Mouse (Mus musculus) neural tube, embryonic 11.5 days (tissue): ENCODE measurements around the gene Adamts9. TPM values are rescaled to one million over a fixed set of nuclear protein-coding genes. Genes with fewer than 3 reads are reported as not detected.
A peak's percentile ranks its signal among the peaks of the same experiment; 100 is the strongest.

ENCODE experiments used
- ATAC-seq: fragments of 200-750 bp; cut with Nextera tagmentation; 2 replicates; pipeline ENCODE4 v1.8.0; 2017; ENCODE audit warnings: moderate number of reproducible peaks, mild to moderate bottlenecking, moderate TSS enrichment, moderate library complexity; ENCODE audit not compliant: insufficient read depth, low FRiP score, low TSS enrichment
- DNase-seq: peaks from one replicate; pipeline ENCODE4 v3.0.0-alpha.2; 2015; ENCODE audit warnings: low spot score
- H3K27ac ChIP-seq: fragments of 300-500 bp; sonication (generic); 2 replicates; pipeline ENCODE4 v1.5.1; 2014; ENCODE audit warnings: low read depth, mild to moderate bottlenecking, low read length
- H3K27me3 ChIP-seq: fragments of 300-500 bp; sonication (generic); 2 replicates; pipeline ENCODE4 v1.6.1; 2014; ENCODE audit warnings: mild to moderate bottlenecking, low read length, mixed read lengths; ENCODE audit not compliant: control insufficient read depth, insufficient read depth
- H3K36me3 ChIP-seq: fragments of 300-500 bp; sonication (generic); 2 replicates; pipeline ENCODE4 v1.6.1; 2014; ENCODE audit warnings: mild to moderate bottlenecking, low read length, moderate library complexity, mixed read lengths; ENCODE audit not compliant: control insufficient read depth, insufficient read depth
- H3K4me1 ChIP-seq: fragments of 300-500 bp; sonication (generic); 2 replicates; pipeline ENCODE4 v1.6.1; 2014; ENCODE audit warnings: low read length, mixed read lengths; ENCODE audit not compliant: control insufficient read depth, insufficient read depth
- H3K4me2 ChIP-seq: fragments of 300-500 bp; sonication (generic); 2 replicates; pipeline ENCODE4 v1.6.1; 2014; ENCODE audit warnings: low read depth, mild to moderate bottlenecking, moderate library complexity
- H3K4me3 ChIP-seq: fragments of 300-500 bp; sonication (generic); 2 replicates; pipeline ENCODE4 v1.5.1; 2014; ENCODE audit warnings: low read depth, low read length
- H3K9ac ChIP-seq: fragments of 300-500 bp; sonication (generic); 2 replicates; pipeline ENCODE4 v1.6.1; 2014; ENCODE audit warnings: mild to moderate bottlenecking, low read length
- H3K9me3 ChIP-seq: fragments of 300-500 bp; sonication (generic); 2 replicates; pipeline ENCODE4 v1.6.1; 2016; ENCODE audit warnings: low read length; ENCODE audit not compliant: control insufficient read depth
- WGBS: fragments of 180-500 bp; shearing (Covaris S2); extraction: QIAGEN DNeasy Blood & Tissue Kit; methylation state at CpG from one replicate; pipeline ENCODE4 v1.1.7; 2014; 5-methylcytosine and 5-hydroxymethylcytosine counted together
- polyA plus RNA-seq: library from polyadenylated mRNA; unstranded; fragments of >200 nt; fragmentation: Nextera tagmentation; extraction: Ambion mirVana; gene quantifications from 2 replicates; pipeline ENCODE4 v1.2.1, GENCODE M21; 2014

Adamts9 gene
- polyA plus RNA-seq, 1 experiment from 2014 or later = 1.4 TPM

GRCm38 (mm10) chr6:92941756-92942420 lies 1.4 kb downstream of the Adamts9 start:
- H3K27ac ChIP-seq = no peak overlapping the region
- peak overlapping the region; percentile 51 for H3K4me3 ChIP-seq
- DNase-seq (peak; percentile 43), ATAC-seq (0 out of 2 replicates have a peak, but pooled peaks have one; percentile 17)
- under 1% methylated on average over 30 of the region's 30 CpGs for WGBS
- no peaks in the 10 kb centered on the region for H3K36me3 ChIP-seq
- H3K27me3 ChIP-seq = peaks cover 25% of the 10 kb centered on the region
- H3K4me1 ChIP-seq = 0 out of 2 replicates have a peak, but pooled peaks cover 4% of the 10 kb centered on the region
- H3K9me3 ChIP-seq = no peaks in the 10 kb centered on the region
- peak overlapping the region; percentile 95 for H3K4me2 ChIP-seq
- H3K9ac ChIP-seq = peak overlapping the region; percentile 29

- peak; percentile 79 for DNase-seq
- WGBS = under 1% methylated on average over 21 of the region's 21 CpGs
- Histone ChIP-seq H3K9me3 (no peaks in the 10 kb centered on the region), H3K36me3 (no peaks in the 10 kb centered on the region), H3K4me2 (peak overlapping the region; percentile 95), H3K27me3 (peaks cover 25% of the 10 kb centered on the region), H3K9ac (no peak overlapping the region), H3K4me3 (peak overlapping the region; percentile 51), H3K27ac (no peak overlapping the region), H3K4me1 (0 out of 2 replicates have a peak, but pooled peaks cover 4% of the 10 kb centered on the region)
- peak; percentile 70 for ATAC-seq
These were observed 2.0 kb downstream of the Adamts9 start for GRCm38 (mm10) chr6:92941281-92941731.

- H3K4me1 ChIP-seq = 0 out of 2 replicates have a peak, but pooled peaks cover 4% of the 10 kb centered on the region
- peak overlapping the region; percentile 51 for H3K4me3 ChIP-seq
- peaks cover 25% of the 10 kb centered on the region for H3K27me3 ChIP-seq
- whole genome bisulfite sequencing = 1% methylated on average over 37 of the region's 37 CpGs
- no peak overlapping the region for H3K27ac ChIP-seq
- H3K36me3 ChIP-seq = no peaks in the 10 kb centered on the region
- peak overlapping the region; percentile 95 for H3K4me2 ChIP-seq
- peak; percentile 63 for DNase-seq
- peak overlapping the region; percentile 3 for H3K9ac ChIP-seq
- H3K9me3 ChIP-seq = no peaks in the 10 kb centered on the region
- ATAC-seq = no peak
These were observed 2.8 kb downstream of the Adamts9 start for GRCm38 (mm10) chr6:92940191-92941131.

- H3K4me2 ChIP-seq = no peak overlapping the region
- no peak overlapping the region for H3K4me3 ChIP-seq
- 85% methylated on average over 5 of the region's 5 CpGs for WGBS
- no peak overlapping the region for H3K9ac ChIP-seq
- no peaks in the 10 kb centered on the region for H3K9me3 ChIP-seq
- no peaks in the 10 kb centered on the region for H3K36me3 ChIP-seq
- no peaks in the 10 kb centered on the region for H3K4me1 ChIP-seq
- H3K27me3 ChIP-seq = no peaks in the 10 kb centered on the region
- DNase-seq = no peak
- H3K27ac ChIP-seq = no peak overlapping the region
- no peak for ATAC-seq
These were observed 15.0 kb downstream of the Adamts9 start for GRCm38 (mm10) chr6:92928261-92928660.

DNA sequence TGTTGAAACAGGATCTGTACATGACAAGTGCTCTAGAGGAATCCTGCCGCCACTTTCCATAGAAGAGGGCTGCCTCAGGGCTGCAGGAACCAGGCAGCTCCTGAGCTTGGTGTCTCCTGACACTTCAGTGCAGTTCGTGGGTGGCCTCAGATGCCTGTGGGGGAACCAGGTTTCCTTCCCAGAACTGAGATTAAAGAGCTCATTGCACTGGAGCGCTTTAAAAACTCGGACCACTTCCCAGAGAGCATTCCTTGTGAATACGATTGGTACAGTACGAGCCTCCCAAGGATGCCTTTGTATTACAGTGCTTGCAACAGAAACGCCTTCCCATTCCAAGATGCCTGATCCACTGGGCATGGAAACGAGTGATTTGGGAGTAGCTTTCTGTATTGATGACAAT lies 18.8 kb downstream of the Adamts9 start:
- Histone ChIP-seq H3K36me3 (no peaks in the 10 kb centered on the region), H3K9ac (no peak overlapping the region), H3K9me3 (no peaks in the 10 kb centered on the region), H3K27me3 (no peaks in the 10 kb centered on the region), H3K4me1 (no peaks in the 10 kb centered on the region), H3K4me2 (no peak overlapping the region), H3K4me3 (no peak overlapping the region), H3K27ac (no peak overlapping the region)
- ATAC-seq (no peak), DNase-seq (no peak)
- WGBS = 69% methylated on average over 8 of the region's 8 CpGs

- no peak for DNase-seq
- H3K9ac ChIP-seq = no peak overlapping the region
- no peaks in the 10 kb centered on the region for H3K27me3 ChIP-seq
- no peaks in the 10 kb centered on the region for H3K36me3 ChIP-seq
- H3K4me2 ChIP-seq = no peak overlapping the region
- H3K4me3 ChIP-seq = no peak overlapping the region
- no peaks in the 10 kb centered on the region for H3K4me1 ChIP-seq
- no peak overlapping the region for H3K27ac ChIP-seq
- no peaks in the 10 kb centered on the region for H3K9me3 ChIP-seq
- ATAC-seq = no peak
- 68% methylated on average over 4 of the region's 4 CpGs for WGBS
These were observed 21.4 kb downstream of the Adamts9 start for GRCm38 (mm10) chr6:92921843-92922242.

GRCm38 (mm10) chr6:92920938-92921689 lies 22.2 kb downstream of the Adamts9 start:
- no peaks in the 10 kb centered on the region for H3K36me3 ChIP-seq
- H3K4me3 ChIP-seq = no peak overlapping the region
- no peak overlapping the region for H3K4me2 ChIP-seq
- no peaks in the 10 kb centered on the region for H3K9me3 ChIP-seq
- 72% methylated on average over 10 of the region's 10 CpGs for WGBS
- ATAC-seq (no peak), DNase-seq (no peak)
- H3K9ac ChIP-seq = no peak overlapping the region
- H3K27me3 ChIP-seq = no peaks in the 10 kb centered on the region
- H3K4me1 ChIP-seq = no peaks in the 10 kb centered on the region
- no peak overlapping the region for H3K27ac ChIP-seq

- no peak for ATAC-seq
- Histone ChIP-seq H3K4me2 (no peak overlapping the region), H3K4me1 (no peaks in the 10 kb centered on the region), H3K9ac (no peak overlapping the region), H3K9me3 (no peaks in the 10 kb centered on the region), H3K4me3 (no peak overlapping the region), H3K36me3 (no peaks in the 10 kb centered on the region), H3K27me3 (no peaks in the 10 kb centered on the region), H3K27ac (no peak overlapping the region)
- DNase-seq = no peak
- WGBS = 83% methylated on average over 3 of the region's 3 CpGs
These were observed 32.7 kb downstream of the Adamts9 start for GRCm38 (mm10) chr6:92910611-92911010.
